Mouse (Mus musculus) ES-E14 (cell line): ENCODE measurements around the gene Odf4.

Source experiments
- CHD2 ChIP-seq: IDR thresholded peaks from 2 replicates; pipeline ENCODE4 v1.6.1; 2014; ENCODE audit warnings: mild to moderate bottlenecking, low read depth, low read length, inconsistent platforms
- HCFC1 ChIP-seq: IDR thresholded peaks from 2 replicates; pipeline ENCODE4 v1.6.1; 2012; ENCODE audit warnings: low read length, inconsistent platforms, borderline replicate concordance; ENCODE audit not compliant: insufficient read depth
- ZNF384 ChIP-seq: IDR thresholded peaks from 2 replicates; pipeline ENCODE4 v1.6.1; 2012; ENCODE audit warnings: low read depth, low read length, inconsistent platforms

- TF ChIP-seq CHD2 (no peak), ZNF384 (no peak), HCFC1 (no peak)
Measured at GRCm38 (mm10) chr11:68888253-68888652, 38.6 kb downstream of the Odf4 start, which contains the start of gene Rnf222.
